8 mouse cellular contexts compared by ENCODE assay signal in the genomic region with DNA sequence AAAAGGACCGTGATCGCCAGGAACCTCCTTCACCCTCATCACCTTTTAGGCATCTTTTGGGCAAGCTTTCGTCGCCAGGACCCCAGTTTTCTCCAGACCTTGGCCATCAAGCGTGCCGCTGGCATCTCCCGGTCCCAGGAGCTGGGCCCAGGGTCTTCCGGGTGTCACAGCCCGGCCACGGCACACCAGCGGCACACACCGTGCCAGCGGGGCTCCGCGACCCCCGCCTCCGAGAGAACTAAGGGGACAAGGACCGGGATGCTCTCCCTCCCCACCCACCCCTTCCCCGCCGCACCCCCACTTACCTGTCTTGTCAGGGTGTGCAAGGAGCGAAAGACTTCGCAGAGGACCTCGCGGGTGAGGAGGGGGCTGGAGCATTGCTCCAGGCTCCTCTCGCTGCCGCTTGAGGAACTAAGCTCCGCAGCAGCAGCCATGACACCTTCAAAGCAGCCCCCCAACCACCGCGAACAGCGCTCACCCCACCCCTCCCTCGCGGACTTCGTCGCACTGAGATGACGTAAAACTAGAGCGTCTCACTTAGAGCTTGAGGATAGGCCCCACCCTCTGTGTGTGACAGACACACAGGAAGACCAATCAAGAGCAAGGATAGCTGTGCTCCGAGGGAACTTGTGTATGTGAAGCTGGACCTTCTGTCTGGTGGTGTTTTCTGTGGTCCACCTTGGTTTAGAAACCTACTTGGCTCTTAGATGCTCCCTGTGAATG. TPM values are rescaled to one million over a fixed set of nuclear protein-coding genes. Genes with fewer than 3 reads are reported as not detected.
DNase-seq lines count a peak whose midpoint lies in the region; ATAC-seq and TF ChIP-seq lines count a peak whose summit lies in the region.

A gene (minus strand): TSS at position 528 of the 723 bp plus-strand sequence.

- TF ChIP-seq CTCF in Patski (IDR thresholded peaks at IDR 0.05) = no peak

- CTCF ChIA-PET in Patski (lab: Charles Lee) = no interaction called here

- H3K27me3 ChIP-seq in Patski = no peaks in the 10 kb centered on the region
- H3K27me3 ChIP-seq in hindbrain, embryonic 13.5 days = no peaks in the 10 kb centered on the region

- H3K36me3 ChIP-seq in hindbrain, embryonic 13.5 days = no peaks in the 10 kb centered on the region

- DNase-seq in Patski (ENCODE audit: low read depth, low spot score) = peak; percentile 87
- DNase-seq in cerebellum, postnatal 14 days = peak; percentile 99 to 100
- DNase-seq in frontal cortex, postnatal 14 days (ENCODE audit: low spot score in 2 of 2) = peak; percentile 95 to 97
- DNase-seq in layer of hippocampus, postnatal 25 days (ENCODE audit: extremely low spot score in 1 of 2, low spot score in 1 of 2) = peak; percentile 99 to 100
- DNase-seq in lung, postnatal 25 days (ENCODE audit: low spot score) = peak; percentile 98
- peak; percentile 100 for DNase-seq in retina, embryonic 14.5 days (ENCODE audit: low spot score)
- peak; percentile 99 for DNase-seq in thymus, postnatal 4 days

- ATAC-seq in Patski = peak; percentile 99
- peak; percentile 100 for ATAC-seq in hindbrain, embryonic 13.5 days (ENCODE audit: low FRiP score)

- H3K4me2 ChIP-seq in hindbrain, embryonic 13.5 days = peak within 1 kb of the TSS; percentile 59

- under 1% methylated on average over 37 of the region's 37 CpGs for WGBS in hindbrain, embryonic 13.5 days

- peak within 1 kb of the TSS; percentile 91 for H3K9ac ChIP-seq in hindbrain, embryonic 13.5 days

- no peaks in the 10 kb centered on the region for H3K9me3 ChIP-seq in hindbrain, embryonic 13.5 days

- POLR2A ChIA-PET in Patski (lab: Charles Lee) = interaction anchor here (0.9 kb wide), 1 partner anchor 56 kb away, joined by 4 read pairs; no protein-coding TSS in a partner anchor

- H3K27ac ChIP-seq in hindbrain, embryonic 13.5 days = peak within 1 kb of the TSS; percentile 88

- in situ Hi-C loops in Patski (cut with MboI; ENCODE audit: low pct_unique_long_range_greater_than_20kb) = loop anchor here (5.0 kb wide), 1 partner anchor 57 kb away; no protein-coding TSS in a partner anchor

- H3K4me1 ChIP-seq in hindbrain, embryonic 13.5 days (replicated peaks) = 0 out of 2 replicates have a peak, but pooled peaks cover 4% of the 10 kb centered on the region

- H3K4me3 ChIP-seq in hindbrain, embryonic 13.5 days = peak within 1 kb of the TSS; percentile 74

RNA-seq across cellular contexts. Expression of the gene that starts here (rescaled TPM):
- 37.0 TPM for polyA plus RNA-seq in Patski (2021)
- 45.7 and 49.3 TPM in 2 replicates for polyA plus RNA-seq in hindbrain, embryonic 13.5 days (2015; fragmentation: Nextera tagmentation; extraction: Ambion mirVana)
- 10 to 100 TPM; 18.7 to 30.9 TPM for total RNA-seq in layer of hippocampus, postnatal 25 days (2021)

Comparison
In these comparisons a context has a peak if more than half of its experiments do, and no peak if none do; other contexts are left out.
1. Peak in every context shown above with its lines: DNase-seq, ATAC-seq, H3K4me3 ChIP-seq and H3K27ac ChIP-seq.